Mouse (Mus musculus): ENCODE results near the gene Jsrp1. TPM values are rescaled to one million over a fixed set of nuclear protein-coding genes. Genes with fewer than 3 reads are reported as not detected.
"Not testable (repeated sequence)": the region's sequence is repeated elsewhere in the genome, so short reads cannot be mapped to it uniquely, and the experiment has no call there.

The Jsrp1 gene
- total and polyA plus RNA-seq, 3 experiments = 0.07 TPM; not detected in 2

DNA sequence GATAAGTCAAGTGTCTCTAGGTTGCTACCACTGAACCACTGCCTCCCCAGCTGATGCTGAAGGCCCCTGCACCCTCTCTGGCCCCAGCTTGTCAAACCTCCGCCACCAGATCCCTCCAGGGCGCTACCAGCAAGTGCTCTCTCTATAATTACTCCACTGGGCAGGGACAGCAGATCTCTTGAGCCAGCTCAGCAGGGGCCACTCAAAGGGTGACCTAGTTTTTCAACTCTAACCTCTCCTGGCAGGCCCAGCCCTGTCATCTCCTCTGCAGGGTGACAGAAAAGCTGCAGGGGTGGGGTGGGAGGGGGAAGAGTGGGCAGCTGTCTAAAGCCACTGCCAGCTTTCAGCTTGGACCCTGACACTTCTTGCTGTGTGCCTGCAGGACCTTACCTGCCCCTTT, 24.5 kb upstream of the Jsrp1 start:
- H3K4me1 ChIP-seq (ENCODE audit: insufficient read depth, low read depth, low read length) = peaks cover 23% of the 10 kb centered on the region
- peaks cover 18% of the 10 kb centered on the region for H3K9me3 ChIP-seq (replicated peaks)
- peaks cover 86% of the 10 kb centered on the region for H3K27me3 ChIP-seq (ENCODE audit: insufficient read depth, low read length)
- TF ChIP-seq TAL1 (conservative IDR thresholded peaks at IDR 0.05; ENCODE audit: low read depth, low read length) (no peak), GATA1 (IDR thresholded peaks at IDR 0.05; ENCODE audit: borderline replicate concordance, low read length) (no peak), GATA2 (IDR thresholded peaks at IDR 0.05; ENCODE audit: borderline replicate concordance, low read depth, low read length) (no peak), CTCF (IDR thresholded peaks at IDR 0.05; ENCODE audit: low read depth, low read length) (no peak), POLR2AphosphoS5 (IDR thresholded peaks at IDR 0.05; ENCODE audit: insufficient replicate concordance, low read depth, low read length) (no peak)
- no peaks in the 10 kb centered on the region for H3K36me3 ChIP-seq (replicated peaks)
- H3K4me3 ChIP-seq (ENCODE audit: low read depth, low read length) = no peak overlapping the region
- no peak for ATAC-seq (ENCODE audit: extremely low read depth, insufficient number of reproducible peaks, low FRiP score, poor library complexity, severe bottlenecking)
- no peak for DNase-seq (ENCODE audit: low spot score)

DNA sequence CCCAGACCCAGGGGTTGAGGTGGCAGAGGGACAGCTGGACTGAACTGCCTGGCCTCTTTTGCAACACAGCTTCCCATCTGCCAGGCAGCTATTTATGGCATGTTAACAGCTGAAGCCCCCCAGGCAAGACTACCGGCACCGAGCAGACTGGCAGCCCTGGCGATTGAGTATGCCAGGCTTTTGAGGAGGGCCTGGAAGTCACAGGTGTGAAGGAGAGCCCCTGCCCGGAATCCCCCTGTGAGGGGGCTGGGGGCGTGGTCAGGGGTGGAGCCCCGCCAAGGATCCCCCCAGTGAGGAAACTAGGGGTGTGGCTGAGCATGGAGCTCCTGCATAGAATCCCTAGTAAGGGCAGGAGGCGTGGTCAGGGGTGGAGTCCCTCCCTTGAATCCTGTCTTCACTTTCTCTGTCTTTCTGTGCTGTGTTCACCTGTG, 23.7 kb upstream of the Jsrp1 start:
- ATAC-seq (ENCODE audit: extremely low read depth, insufficient number of reproducible peaks, low FRiP score, poor library complexity, severe bottlenecking) (no peak), DNase-seq (ENCODE audit: low spot score) (no peak)
- Histone ChIP-seq H3K4me3 (ENCODE audit: low read depth, low read length) (no peak overlapping the region), H3K4me1 (ENCODE audit: insufficient read depth, low read depth, low read length) (peaks cover 26% of the 10 kb centered on the region), H3K9me3 (replicated peaks) (peaks cover 18% of the 10 kb centered on the region), H3K27me3 (ENCODE audit: insufficient read depth, low read length) (peaks cover 81% of the 10 kb centered on the region), H3K36me3 (replicated peaks) (no peaks in the 10 kb centered on the region)
- TF ChIP-seq CTCF (IDR thresholded peaks at IDR 0.05; ENCODE audit: low read depth, low read length) (no peak), GATA2 (IDR thresholded peaks at IDR 0.05; ENCODE audit: borderline replicate concordance, low read depth, low read length) (no peak), GATA1 (IDR thresholded peaks at IDR 0.05; ENCODE audit: borderline replicate concordance, low read length) (no peak), POLR2AphosphoS5 (IDR thresholded peaks at IDR 0.05; ENCODE audit: insufficient replicate concordance, low read depth, low read length) (no peak), TAL1 (conservative IDR thresholded peaks at IDR 0.05; ENCODE audit: low read depth, low read length) (no peak)

DNA sequence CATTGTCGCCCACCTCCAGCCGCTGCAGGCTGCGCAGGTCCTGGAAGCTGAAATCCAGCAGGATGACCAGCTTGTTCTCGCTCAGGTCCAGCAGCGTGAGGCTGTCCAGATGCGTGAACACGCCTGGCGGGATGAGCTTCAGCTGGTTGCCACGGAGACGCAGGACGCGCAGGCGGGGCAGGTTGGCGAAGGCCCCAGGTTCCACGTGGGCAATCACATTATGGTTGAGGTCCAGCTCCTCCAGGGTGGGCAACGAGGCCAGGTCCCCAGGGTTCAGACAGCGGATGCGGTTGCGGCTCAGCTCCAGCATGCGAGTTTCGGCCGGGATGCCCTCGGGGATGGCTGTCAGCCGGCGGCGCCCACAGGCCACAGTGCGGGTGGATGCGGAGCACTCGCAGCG, 22.3 kb upstream of the Jsrp1 start:
- H3K4me3 ChIP-seq (ENCODE audit: low read depth, low read length) = peak overlapping the region; percentile 6; the same call in 1 of the 2 replicates
- DNase-seq (ENCODE audit: low spot score) = no peak
- no peak for ATAC-seq (ENCODE audit: extremely low read depth, insufficient number of reproducible peaks, low FRiP score, poor library complexity, severe bottlenecking)
- H3K4me1 ChIP-seq (ENCODE audit: insufficient read depth, low read depth, low read length) = peaks cover 39% of the 10 kb centered on the region
- peaks cover 68% of the 10 kb centered on the region for H3K27me3 ChIP-seq (ENCODE audit: insufficient read depth, low read length)
- peaks cover 18% of the 10 kb centered on the region for H3K9me3 ChIP-seq (replicated peaks)
- no peak for TF ChIP-seq POLR2AphosphoS5 (IDR thresholded peaks at IDR 0.05; ENCODE audit: insufficient replicate concordance, low read depth, low read length)
- TF ChIP-seq CTCF (IDR thresholded peaks at IDR 0.05; ENCODE audit: low read depth, low read length) = no peak
- TF ChIP-seq GATA2 (IDR thresholded peaks at IDR 0.05; ENCODE audit: borderline replicate concordance, low read depth, low read length) = no peak
- no peak for TF ChIP-seq TAL1 (conservative IDR thresholded peaks at IDR 0.05; ENCODE audit: low read depth, low read length)
- TF ChIP-seq GATA1 (IDR thresholded peaks at IDR 0.05; ENCODE audit: borderline replicate concordance, low read length) = no peak
- H3K36me3 ChIP-seq (replicated peaks) = peaks cover 11% of the 10 kb centered on the region

DNA sequence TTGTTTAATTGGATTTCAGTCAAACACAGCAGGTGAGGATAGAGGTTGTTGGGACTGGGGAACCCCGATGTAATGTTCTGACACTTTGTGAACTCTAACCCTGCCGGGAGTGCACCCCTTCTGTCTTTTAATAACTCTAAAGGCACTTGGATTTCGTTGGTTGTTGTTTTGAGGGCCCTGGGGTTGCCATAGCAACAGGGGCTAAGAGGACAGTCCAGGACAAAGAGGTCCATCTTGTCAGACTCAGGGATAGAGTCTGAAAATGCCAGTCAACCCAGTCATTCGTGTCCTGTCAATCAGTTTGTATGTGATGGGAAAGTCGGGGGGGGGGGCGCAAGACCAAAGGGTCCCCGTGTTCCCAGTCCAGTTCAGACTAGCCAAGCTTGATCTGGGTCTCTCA, 19.5 kb upstream of the Jsrp1 start:
- peaks cover 47% of the 10 kb centered on the region for H3K27me3 ChIP-seq (ENCODE audit: insufficient read depth, low read length)
- DNase-seq (ENCODE audit: low spot score) (no peak), ATAC-seq (ENCODE audit: extremely low read depth, insufficient number of reproducible peaks, low FRiP score, poor library complexity, severe bottlenecking) (no peak)
- H3K36me3 ChIP-seq (replicated peaks) = peaks cover 37% of the 10 kb centered on the region
- H3K9me3 ChIP-seq (replicated peaks) = peaks cover 18% of the 10 kb centered on the region
- peaks cover 58% of the 10 kb centered on the region for H3K4me1 ChIP-seq (ENCODE audit: insufficient read depth, low read depth, low read length)
- TF ChIP-seq POLR2AphosphoS5 (IDR thresholded peaks at IDR 0.05; ENCODE audit: insufficient replicate concordance, low read depth, low read length) (no peak), CTCF (IDR thresholded peaks at IDR 0.05; ENCODE audit: low read depth, low read length) (no peak), GATA2 (IDR thresholded peaks at IDR 0.05; ENCODE audit: borderline replicate concordance, low read depth, low read length) (no peak), TAL1 (conservative IDR thresholded peaks at IDR 0.05; ENCODE audit: low read depth, low read length) (no peak), GATA1 (IDR thresholded peaks at IDR 0.05; ENCODE audit: borderline replicate concordance, low read length) (no peak)
- no peak overlapping the region for H3K4me3 ChIP-seq (ENCODE audit: low read depth, low read length)

DNA sequence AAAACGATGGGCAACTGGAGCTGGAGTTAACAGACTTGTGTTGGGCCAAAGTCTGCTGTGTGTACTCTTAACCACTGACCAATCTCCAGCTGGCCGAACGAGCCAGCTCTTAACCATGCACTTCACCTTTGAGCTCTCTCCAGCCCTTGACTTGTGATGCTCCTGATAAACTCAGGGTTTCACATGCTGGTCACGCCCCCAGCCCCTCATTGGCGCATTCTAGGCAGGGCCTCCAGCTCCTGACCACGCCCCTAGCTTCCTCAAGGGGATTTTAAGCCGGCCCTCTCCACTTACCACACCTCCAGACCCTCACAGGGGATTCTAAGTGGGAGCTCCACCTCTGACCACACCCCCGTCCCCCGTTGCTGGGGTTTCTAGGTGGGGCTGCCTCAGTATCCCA, 17.8 kb upstream of the Jsrp1 start:
- ATAC-seq (ENCODE audit: extremely low read depth, insufficient number of reproducible peaks, low FRiP score, poor library complexity, severe bottlenecking) (no peak; the same call in 1 of the 2 replicates), DNase-seq (ENCODE audit: low spot score) (peak; percentile 54)
- Histone ChIP-seq H3K4me1 (ENCODE audit: insufficient read depth, low read depth, low read length) (peaks cover 55% of the 10 kb centered on the region), H3K27me3 (ENCODE audit: insufficient read depth, low read length) (peaks cover 30% of the 10 kb centered on the region), H3K4me3 (ENCODE audit: low read depth, low read length) (no peak overlapping the region), H3K9me3 (replicated peaks) (peaks cover 18% of the 10 kb centered on the region), H3K36me3 (replicated peaks) (peaks cover 41% of the 10 kb centered on the region)
- TF ChIP-seq GATA1 (IDR thresholded peaks at IDR 0.05; ENCODE audit: borderline replicate concordance, low read length) (no peak), POLR2AphosphoS5 (IDR thresholded peaks at IDR 0.05; ENCODE audit: insufficient replicate concordance, low read depth, low read length) (no peak), GATA2 (IDR thresholded peaks at IDR 0.05; ENCODE audit: borderline replicate concordance, low read depth, low read length) (no peak), CTCF (IDR thresholded peaks at IDR 0.05; ENCODE audit: low read depth, low read length) (no peak), TAL1 (conservative IDR thresholded peaks at IDR 0.05; ENCODE audit: low read depth, low read length) (no peak)

DNA sequence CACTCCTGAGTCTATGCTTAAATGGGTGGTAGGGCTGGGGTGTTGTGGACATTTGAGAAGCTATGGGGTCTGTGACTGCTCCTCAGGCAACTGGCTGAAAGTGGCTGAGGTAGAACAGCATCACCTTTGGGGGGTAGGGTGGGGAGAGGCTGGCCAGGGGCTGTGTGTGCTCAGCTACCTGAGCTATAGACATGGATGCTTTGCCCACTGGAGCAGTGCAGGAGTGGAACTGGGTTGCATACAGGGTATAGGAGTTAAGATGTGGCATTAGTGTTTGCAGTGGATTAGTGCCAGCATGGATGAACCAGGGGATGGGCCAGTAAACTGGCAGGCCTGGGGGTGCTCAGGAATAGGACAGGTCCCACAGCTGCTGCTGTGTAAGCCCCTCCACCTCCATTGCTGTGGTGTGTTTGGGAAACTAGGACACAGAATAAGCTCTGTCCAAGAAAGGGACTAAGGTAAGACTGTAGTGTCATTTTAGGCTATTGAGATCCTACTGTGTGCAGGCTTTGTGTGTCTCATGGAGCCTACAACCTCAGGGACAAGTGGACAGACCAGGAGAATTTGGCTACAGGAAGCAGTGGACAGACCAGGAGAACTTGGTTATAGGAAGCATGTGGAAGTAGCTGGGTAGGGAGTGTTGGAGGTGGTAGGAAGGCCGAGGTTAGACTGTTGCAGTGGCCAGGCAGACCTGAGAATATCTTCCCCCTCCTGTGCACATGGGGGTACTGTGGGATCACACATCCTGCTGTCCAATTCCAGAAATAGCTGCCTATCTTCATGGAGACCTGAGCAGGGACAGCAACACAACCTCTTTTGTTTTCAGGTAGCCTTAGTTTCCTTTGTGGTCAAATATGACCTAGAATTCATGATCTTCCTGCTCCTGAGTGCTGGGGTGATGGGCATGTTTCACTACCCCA, 16.3 kb upstream of the Jsrp1 start:
- Histone ChIP-seq H3K9me3 (replicated peaks) (peaks cover 5% of the 10 kb centered on the region), H3K36me3 (replicated peaks) (peaks cover 41% of the 10 kb centered on the region), H3K27me3 (ENCODE audit: insufficient read depth, low read length) (peaks cover 15% of the 10 kb centered on the region), H3K4me1 (ENCODE audit: insufficient read depth, low read depth, low read length) (peaks cover 57% of the 10 kb centered on the region), H3K4me3 (ENCODE audit: low read depth, low read length) (no peak overlapping the region)
- TF ChIP-seq GATA2 (IDR thresholded peaks at IDR 0.05; ENCODE audit: borderline replicate concordance, low read depth, low read length) = no peak
- ATAC-seq (ENCODE audit: extremely low read depth, insufficient number of reproducible peaks, low FRiP score, poor library complexity, severe bottlenecking) = no peak
- DNase-seq (ENCODE audit: low spot score) = no peak

DNA sequence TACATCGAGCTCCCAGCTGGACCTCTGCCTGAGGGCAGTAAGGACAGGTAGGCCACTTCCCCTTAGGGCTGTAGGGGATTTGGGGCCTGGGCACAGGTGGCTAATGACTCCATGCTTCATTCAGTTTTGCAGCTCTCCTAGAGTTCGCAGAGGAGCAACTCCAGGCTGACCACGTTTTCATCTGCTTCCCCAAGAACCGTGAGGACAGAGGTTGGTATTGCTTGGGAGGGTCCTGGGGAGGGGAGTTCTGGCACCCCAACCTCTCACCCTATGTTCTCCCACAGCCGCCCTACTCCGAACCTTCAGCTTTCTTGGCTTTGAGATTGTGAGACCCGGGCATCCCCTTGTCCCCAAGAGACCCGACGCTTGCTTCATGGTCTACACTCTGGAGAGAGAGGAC, 15.3 kb upstream of the Jsrp1 start:
- H3K27me3 ChIP-seq (ENCODE audit: insufficient read depth, low read length); H3K9me3 ChIP-seq (replicated peaks); DNase-seq (ENCODE audit: low spot score); ATAC-seq (ENCODE audit: extremely low read depth, insufficient number of reproducible peaks, low FRiP score, poor library complexity, severe bottlenecking): not testable (repeated sequence)
- Histone ChIP-seq H3K4me1 (ENCODE audit: insufficient read depth, low read depth, low read length) (peaks cover 64% of the 10 kb centered on the region), H3K36me3 (replicated peaks) (peaks cover 41% of the 10 kb centered on the region), H3K4me3 (ENCODE audit: low read depth, low read length) (peak overlapping the region; percentile 77; the same call in 1 of the 2 replicates)

Measured in G1E (cell line).